Mouse (Mus musculus): ENCODE measurements around the gene Gga2. TPM values are rescaled to one million over a fixed set of nuclear protein-coding genes. Genes with fewer than 3 reads are reported as not detected.

The Gga2 gene
- total and polyA plus RNA-seq, 3 experiments: 29.5 to 95.3 (median 30.1) TPM

DNA sequence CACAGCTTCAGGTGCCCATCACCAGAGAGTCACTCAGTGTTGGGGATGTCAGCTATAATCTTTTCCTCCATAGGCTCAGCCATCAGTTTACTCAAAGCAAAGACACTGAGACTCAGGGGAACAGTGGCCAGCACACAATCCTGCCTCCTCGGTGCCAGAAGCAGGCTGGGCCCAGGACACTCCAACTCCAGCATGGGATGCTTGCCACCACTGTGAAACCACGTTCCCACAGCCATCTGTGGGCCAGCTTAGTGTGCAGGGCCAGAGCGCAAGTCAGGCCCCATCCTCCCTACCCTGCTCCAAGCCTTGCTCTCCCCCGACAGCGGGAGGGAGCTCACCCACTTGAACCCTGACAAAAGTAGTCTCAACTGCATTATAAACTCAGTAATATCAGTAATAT lies 74.8 kb downstream of the Gga2 start:
- no peaks in the 10 kb centered on the region for H3K79me2 ChIP-seq (ENCODE audit: control insufficient read depth, insufficient read depth, low read length, poor library complexity)
- H3K27me3 ChIP-seq (ENCODE audit: control insufficient read depth in 1 of 2, insufficient read depth in 2 of 2, low read length in 2 of 2): no peaks in the 10 kb centered on the region
- TF ChIP-seq MYC (IDR thresholded peaks at IDR 0.05; ENCODE audit: low read depth, low read length) (no peak), MAZ (IDR thresholded peaks at IDR 0.05; ENCODE audit: low read depth, low read length) (no peak), KAT2A (conservative IDR thresholded peaks at IDR 0.05; ENCODE audit: low read depth, low read length) (no peak), ZNF384 (IDR thresholded peaks at IDR 0.05; ENCODE audit: low read depth, low read length) (no peak), USF2 (IDR thresholded peaks at IDR 0.05; ENCODE audit: borderline replicate concordance in 1 of 2, insufficient read depth in 1 of 2, low read depth in 1 of 2, low read length in 2 of 2) (no peak), MAX (IDR thresholded peaks at IDR 0.05; ENCODE audit: low read length) (no peak), POLR2A (IDR thresholded peaks at IDR 0.05; ENCODE audit: control insufficient read depth in 1 of 2, insufficient read depth in 1 of 2, low read depth in 1 of 2, low read length in 2 of 2, poor library complexity in 1 of 2) (no peak), USF1 (IDR thresholded peaks at IDR 0.05; ENCODE audit: low read depth, low read length) (no peak), E2F4 (IDR thresholded peaks at IDR 0.05; ENCODE audit: borderline replicate concordance, low read depth, low read length) (no peak), MAFK (IDR thresholded peaks at IDR 0.05; ENCODE audit: borderline replicate concordance, low read depth, low read length) (no peak), RAD21 (IDR thresholded peaks at IDR 0.05; ENCODE audit: low read depth, low read length) (no peak), ETS1 (IDR thresholded peaks at IDR 0.05; ENCODE audit: low read depth, low read length) (no peak), GATA1 (IDR thresholded peaks at IDR 0.05; ENCODE audit: low read depth, low read length) (no peak), NELFE (IDR thresholded peaks at IDR 0.05; ENCODE audit: low read depth, low read length) (no peak), HCFC1 (IDR thresholded peaks at IDR 0.05; ENCODE audit: low read depth, low read length) (no peak), ZMIZ1 (IDR thresholded peaks at IDR 0.05; ENCODE audit: low read depth, low read length) (no peak), TCF12 (IDR thresholded peaks at IDR 0.05; ENCODE audit: low read depth, low read length) (no peak)
- no peak overlapping the region for H3K27ac ChIP-seq (ENCODE audit: control insufficient read depth, low read depth, low read length)
- H3K36me3 ChIP-seq (ENCODE audit: control insufficient read depth in 1 of 2, insufficient read depth in 2 of 2, low read length in 2 of 2): peaks cover 0 to 2% of the 10 kb centered on the region in 2 experiments; a peak in 2 of 4 replicates
- no peak overlapping the region for H3K4me3 ChIP-seq (ENCODE audit: control insufficient read depth in 1 of 2, insufficient read depth in 1 of 2, low read depth in 2 of 2, low read length in 2 of 2)
- H3K9me3 ChIP-seq (replicated peaks; ENCODE audit: insufficient read depth, low read length): no peaks in the 10 kb centered on the region
- peaks cover 0 to 6% of the 10 kb centered on the region in 2 experiments; a peak in 1 of 4 replicates for H3K4me1 ChIP-seq (ENCODE audit: control insufficient read depth in 1 of 2, insufficient read depth in 2 of 2, low read length in 2 of 2)
- H3K9ac ChIP-seq (ENCODE audit: control insufficient read depth, low read depth, low read length, poor library complexity, severe bottlenecking): no peak overlapping the region
- DNase-seq (ENCODE audit: low read depth, low spot score): no peak

- no peak for DNase-seq (ENCODE audit: low read depth, low spot score)
- Histone ChIP-seq H3K27me3 (ENCODE audit: control insufficient read depth in 1 of 2, insufficient read depth in 2 of 2, low read length in 2 of 2) (no peaks in the 10 kb centered on the region), H3K79me2 (ENCODE audit: control insufficient read depth, insufficient read depth, low read length, poor library complexity) (no peaks in the 10 kb centered on the region), H3K9me3 (replicated peaks; ENCODE audit: insufficient read depth, low read length) (no peaks in the 10 kb centered on the region), H3K4me3 (ENCODE audit: control insufficient read depth in 1 of 2, insufficient read depth in 1 of 2, low read depth in 2 of 2, low read length in 2 of 2) (no peak overlapping the region), H3K27ac (ENCODE audit: control insufficient read depth, low read depth, low read length) (no peak overlapping the region), H3K4me1 (ENCODE audit: control insufficient read depth in 1 of 2, insufficient read depth in 2 of 2, low read length in 2 of 2) (peaks cover 0 to 9% of the 10 kb centered on the region in 2 experiments; a peak in 2 of 4 replicates), H3K9ac (ENCODE audit: control insufficient read depth, low read depth, low read length, poor library complexity, severe bottlenecking) (no peak overlapping the region), H3K36me3 (ENCODE audit: control insufficient read depth in 1 of 2, insufficient read depth in 2 of 2, low read length in 2 of 2) (peaks cover 0 to 3% of the 10 kb centered on the region in 2 experiments; a peak in 3 of 4 replicates)
- TF ChIP-seq E2F4 (IDR thresholded peaks at IDR 0.05; ENCODE audit: borderline replicate concordance, low read depth, low read length): no peak
Observed at GRCm38 (mm10) chr7:121942371-121942770, 78.7 kb downstream of the Gga2 start.

Data from MEL (cell line).